8 mouse cellular contexts compared by ENCODE assay signal in the genomic region with DNA sequence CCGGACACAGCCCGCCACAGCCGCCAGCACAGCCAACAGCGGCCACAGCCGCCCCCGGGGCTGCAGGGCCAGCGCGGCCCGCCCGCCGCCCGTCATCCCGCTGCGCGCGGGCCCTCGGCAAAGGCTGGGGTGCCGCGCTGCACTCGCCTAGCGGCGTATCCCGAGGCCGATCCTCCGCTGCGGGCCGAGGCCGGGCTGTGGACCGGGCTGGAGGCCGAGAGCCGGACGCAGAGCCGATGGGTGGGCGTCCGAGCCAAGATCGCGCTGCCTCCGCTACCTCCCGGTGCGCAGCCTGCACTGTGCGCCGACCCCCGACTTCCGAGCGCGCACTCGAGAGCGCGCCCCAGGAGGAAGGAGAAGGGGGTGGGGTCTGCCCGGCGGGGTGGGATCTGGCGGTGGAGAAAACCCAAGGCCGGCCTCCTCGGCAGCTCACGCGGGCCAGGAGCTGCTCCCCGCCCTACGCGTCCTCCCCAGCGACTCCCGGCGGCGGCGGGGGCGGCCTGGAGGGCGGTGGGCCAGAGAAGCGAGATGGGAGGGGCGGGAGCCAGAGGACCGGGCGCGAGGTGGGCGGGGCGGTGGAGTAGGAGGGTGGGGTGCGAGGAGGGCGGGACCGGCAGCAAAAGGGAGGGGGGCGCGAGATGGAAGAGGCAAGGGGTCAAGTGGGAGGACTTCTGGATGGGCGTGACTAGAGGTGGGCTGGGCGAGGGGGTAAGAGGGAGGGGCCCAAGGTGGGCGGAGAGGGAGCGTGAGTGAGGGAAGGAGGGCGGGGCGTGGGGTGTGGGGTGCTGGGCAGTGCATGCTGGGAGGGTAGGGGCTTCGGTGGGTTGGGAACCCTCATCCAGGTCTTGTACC. TPM values are rescaled to one million over a fixed set of nuclear protein-coding genes. Genes with fewer than 3 reads are reported as not detected.
A peak's percentile ranks its signal among the peaks of the same experiment; 100 is the strongest.
DNase-seq lines count a peak whose midpoint lies in the region; ATAC-seq and TF ChIP-seq lines count a peak whose summit lies in the region.

A gene (minus strand): TSS at position 343 of the 852 bp plus-strand sequence.

- no peaks in the 10 kb centered on the region for H3K9me3 ChIP-seq in G1E (replicated peaks)
- no peaks in the 10 kb centered on the region for H3K9me3 ChIP-seq in forebrain, embryonic 16.5 days (ENCODE audit: control insufficient read depth, low read length)

- peak within 1 kb of the TSS; percentile 91 for H3K9ac ChIP-seq in forebrain, embryonic 16.5 days (replicated peaks; ENCODE audit: low read depth, low read length)

- peak within 1 kb of the TSS; percentile 84 for H3K27ac ChIP-seq in forebrain, embryonic 16.5 days (ENCODE audit: low read length)

- H3K36me3 ChIP-seq in G1E (replicated peaks): peaks cover 21% of the 10 kb centered on the region
- H3K36me3 ChIP-seq in forebrain, embryonic 16.5 days (ENCODE audit: control insufficient read depth, insufficient read depth): no peaks in the 10 kb centered on the region

- H3K27me3 ChIP-seq in G1E (ENCODE audit: insufficient read depth, low read length): peaks cover 8% of the 10 kb centered on the region; the same call in 1 of the 2 replicates
- no peaks in the 10 kb centered on the region for H3K27me3 ChIP-seq in forebrain, embryonic 16.5 days (replicated peaks; ENCODE audit: control insufficient read depth, insufficient read depth, low read length)

- H3K4me2 ChIP-seq in forebrain, embryonic 16.5 days (ENCODE audit: low read length): peak within 1 kb of the TSS; percentile 98

- peaks cover 38% of the 10 kb centered on the region for H3K4me1 ChIP-seq in G1E (ENCODE audit: insufficient read depth, low read depth, low read length)
- peaks cover 26% of the 10 kb centered on the region for H3K4me1 ChIP-seq in forebrain, embryonic 16.5 days (replicated peaks; ENCODE audit: control insufficient read depth, insufficient read depth, low read length)
- peaks cover 10% of the 10 kb centered on the region for H3K4me1 ChIP-seq in lung, adult 2 months (ENCODE audit: control insufficient read depth, insufficient read depth, low read length)

- peak within 1 kb of the TSS; percentile 94 for H3K4me3 ChIP-seq in G1E (ENCODE audit: low read depth, low read length)
- H3K4me3 ChIP-seq in forebrain, embryonic 16.5 days (replicated peaks; ENCODE audit: low read length): peak within 1 kb of the TSS; percentile 89
- peak within 1 kb of the TSS; percentile 91 for H3K4me3 ChIP-seq in lung, adult 2 months (replicated peaks; ENCODE audit: extremely low read depth, low read depth, low read length)

- under 1% methylated on average over 66 of the region's 85 CpGs for WGBS in forebrain, embryonic 16.5 days
- WGBS in lung, adult 2 months: 1% methylated on average over 76 of the region's 85 CpGs

- intact Hi-C loops in heart, postnatal 25 days (cut with DNase I): loop anchor here (2.0 to 5.0 kb wide), 6 partner anchors 20 to 230 kb away; no protein-coding TSS in a partner anchor

- TF ChIP-seq CTCF in G1E (IDR thresholded peaks at IDR 0.05; ENCODE audit: low read depth, low read length): no peak
- TF ChIP-seq CTCF in lung, adult 2 months (IDR thresholded peaks at IDR 0.05; ENCODE audit: insufficient read depth, low read length): no peak

- peak; percentile 86 for DNase-seq in G1E (ENCODE audit: low spot score)
- peak; percentile 93 for DNase-seq in heart, postnatal 25 days (ENCODE audit: low spot score)
- peak; percentile 80 to 86 for DNase-seq in layer of hippocampus, adult 18-20 months (ENCODE audit: low spot score in 2 of 2)
- peak; percentile 82 for DNase-seq in lung, adult 2 months
- peak; percentile 89 for DNase-seq in testis, postnatal 14 days (ENCODE audit: low spot score)

- ATAC-seq in G1E (ENCODE audit: extremely low read depth, insufficient number of reproducible peaks, low FRiP score, poor library complexity, severe bottlenecking): peak; percentile 89
- ATAC-seq in cerebellum, adult (ENCODE audit: insufficient number of reproducible peaks, low FRiP score, low TSS enrichment): peak; percentile 65
- peak; percentile 95 for ATAC-seq in forebrain, embryonic 16.5 days
- peak; percentile 70 for ATAC-seq in neutrophil, adult 5-6 weeks (ENCODE audit: extremely low read depth, insufficient number of reproducible peaks, low FRiP score, poor library complexity, severe bottlenecking)

- peak; percentile 89; the same call in 1 of the 2 replicates for TF ChIP-seq POLR2A in lung, adult 2 months (IDR thresholded peaks at IDR 0.05; ENCODE audit: borderline replicate concordance, extremely low read depth, low read depth, low read length)

RNA-seq across cellular contexts. Expression of the gene that starts here (rescaled TPM):
- total RNA-seq in G1E (2014; fragmentation: Nextera tagmentation) (81.0 and 90.6 TPM in 2 replicates), G1E (2017) (20.1 and 26.1 TPM in 2 replicates)
- 14.0 and 19.0 TPM in 2 replicates for polyA plus RNA-seq in G1E (2012)
- 14.4 and 18.5 TPM in 2 replicates for polyA plus RNA-seq in forebrain, embryonic 16.5 days (2015; fragmentation: Nextera tagmentation; extraction: Ambion mirVana)
- total RNA-seq in heart, postnatal 25 days (2021): 100 to 1,000 TPM; 173 to 205 TPM
- total RNA-seq in layer of hippocampus, adult 18-20 months (2021): 10 to 100 TPM; 21.9 to 27.8 TPM
- 101 and 116 TPM in 2 replicates for polyA plus RNA-seq in lung, adult 2 months (2012; rRNA removed)
- 12.2 and 13.8 TPM in 2 replicates for total RNA-seq in neutrophil, adult 5-6 weeks (2017)

Comparison
In these comparisons a context has a peak if more than half of its experiments do, and no peak if none do; other contexts are left out.
1. Peak in every context shown above with its lines: DNase-seq, ATAC-seq, H3K4me3 ChIP-seq and H3K27ac ChIP-seq.